Mouse (Mus musculus) adrenal gland, adult 18-20 months (tissue): ENCODE measurements around the gene Kif3c. TPM values are rescaled to one million over a fixed set of nuclear protein-coding genes. Genes with fewer than 3 reads are reported as not detected.

Experiments
- DNase-seq, 2 experiments: peaks; one replicate each; pipeline ENCODE4 v3.0.0; 2021 to 2022; ENCODE audit warnings: low spot score in 2 of 2
- total RNA-seq, 2 experiments: library from RNA; stranded (reverse); gene quantifications; 1 replicate in 1 of 2; 2 replicates in 1 of 2; pipeline ENCODE4 v1.2.3; 2021

The Kif3c gene
- total RNA-seq, 2 experiments from 2014 or later = 15.0 to 23.6 TPM

DNA sequence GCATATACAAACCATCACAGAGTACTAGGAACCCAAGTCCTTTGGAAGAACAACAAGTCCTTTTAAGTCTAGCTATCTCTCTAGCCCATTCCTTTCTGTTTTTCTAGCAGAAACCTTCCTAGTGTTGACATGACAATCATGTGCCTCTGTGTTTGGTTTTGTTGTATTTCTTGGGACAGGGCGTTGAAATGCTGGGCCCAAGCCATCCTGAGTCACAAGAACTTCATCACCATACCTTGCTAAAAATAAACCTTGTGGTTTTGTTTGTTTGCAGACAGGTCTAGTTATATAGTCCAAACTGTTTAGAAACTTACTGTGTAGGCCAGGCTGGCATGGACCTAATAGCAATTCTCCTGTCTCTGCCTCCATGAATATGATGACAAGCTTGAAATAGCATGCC, 57.9 kb downstream of the Kif3c start:
- DNase-seq = no peak

DNA sequence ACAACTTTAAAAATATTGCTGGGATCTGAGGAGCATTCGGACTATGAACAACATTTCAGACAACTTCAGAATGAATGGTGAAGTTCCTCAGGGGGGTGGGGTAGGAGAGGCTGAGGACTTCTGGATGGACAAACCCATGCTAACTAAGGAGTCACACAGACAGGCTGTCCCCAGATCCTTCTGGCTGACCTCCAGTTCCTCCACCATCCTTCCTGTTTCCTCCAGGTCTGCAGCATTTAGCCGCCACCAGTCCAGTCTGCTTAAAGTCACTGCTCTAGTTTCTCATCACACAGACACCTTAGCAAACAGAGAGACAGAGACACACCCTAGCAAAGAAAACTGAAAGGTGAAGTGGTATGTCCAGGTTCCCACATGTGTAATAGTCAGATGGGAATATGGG, 59.2 kb downstream of the Kif3c start:
- no peak for DNase-seq

DNA sequence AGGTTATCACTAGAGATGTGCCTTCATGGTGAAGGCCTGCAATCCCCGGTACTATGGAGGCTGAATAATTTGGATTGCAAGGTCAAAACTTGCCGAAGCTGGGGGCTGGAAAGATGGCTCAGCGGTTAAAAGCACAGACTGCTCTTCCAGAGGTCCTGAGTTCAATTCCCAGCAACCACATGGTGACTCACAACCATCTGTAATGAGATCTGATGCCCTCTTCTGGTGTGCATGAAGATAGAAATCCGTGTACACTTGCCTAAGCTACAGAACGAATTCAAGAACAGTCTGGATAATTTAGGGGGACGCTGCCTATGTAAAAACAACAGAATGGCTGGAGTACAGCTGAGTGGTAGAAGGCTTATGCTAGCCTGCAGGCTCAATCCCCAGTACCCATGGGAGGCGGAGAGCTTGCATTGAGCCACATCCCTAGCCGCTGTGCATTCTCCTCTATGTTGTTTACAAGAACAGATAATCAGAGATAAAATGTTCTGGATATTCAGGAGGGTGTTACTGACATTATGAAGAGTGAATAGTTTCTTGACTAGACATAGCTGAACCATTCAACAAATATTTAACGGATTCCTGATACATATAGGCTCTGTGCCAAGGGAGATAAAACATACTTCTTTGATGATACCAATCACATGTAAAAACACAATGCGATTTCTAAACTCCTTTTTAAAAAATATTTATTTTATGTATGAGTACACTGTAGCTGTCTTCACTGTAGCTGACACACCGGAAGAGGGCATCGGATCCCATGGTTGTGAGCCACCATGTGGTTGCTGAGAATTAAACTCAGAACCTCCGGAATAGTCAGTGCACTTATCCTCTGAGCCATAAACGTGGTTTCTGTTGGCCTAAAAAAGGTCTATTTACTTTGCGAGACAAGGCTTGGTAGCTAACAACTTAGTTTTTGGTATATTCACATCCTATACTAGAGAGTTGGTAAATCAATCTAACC, 60.7 kb downstream of the Kif3c start:
- no peak for DNase-seq

DNA sequence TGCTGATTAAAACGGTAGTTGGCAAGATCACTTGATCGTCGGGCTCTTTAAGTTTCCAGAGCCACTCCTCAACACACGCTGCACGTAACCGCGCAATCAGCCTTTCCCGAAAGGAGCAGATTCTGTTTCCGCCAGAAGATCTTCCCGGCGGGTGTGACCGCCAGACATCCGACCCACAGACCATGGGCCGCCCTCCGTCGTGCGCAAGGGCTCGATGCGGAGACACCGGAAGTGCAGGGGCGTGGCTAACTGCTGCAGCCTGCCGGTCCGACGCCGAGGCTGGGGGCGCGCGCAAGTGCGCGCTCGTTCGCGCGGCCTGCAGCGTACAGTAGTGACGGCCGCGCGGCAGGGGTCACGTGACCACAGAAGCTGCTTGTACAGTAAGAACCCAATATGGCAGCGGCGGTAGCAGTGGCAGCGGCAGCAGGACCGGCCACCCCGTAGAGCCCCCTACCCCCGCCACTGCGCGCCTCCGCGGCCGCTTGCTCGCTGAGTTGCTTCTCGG, 61.6 kb downstream of the Kif3c start, which contains the start of gene Asxl2:
Gene Asxl2 (plus strand): TSS at position 328 of the 505 bp plus-strand sequence.
- DNase-seq = peak; percentile 95 to 97

DNA sequence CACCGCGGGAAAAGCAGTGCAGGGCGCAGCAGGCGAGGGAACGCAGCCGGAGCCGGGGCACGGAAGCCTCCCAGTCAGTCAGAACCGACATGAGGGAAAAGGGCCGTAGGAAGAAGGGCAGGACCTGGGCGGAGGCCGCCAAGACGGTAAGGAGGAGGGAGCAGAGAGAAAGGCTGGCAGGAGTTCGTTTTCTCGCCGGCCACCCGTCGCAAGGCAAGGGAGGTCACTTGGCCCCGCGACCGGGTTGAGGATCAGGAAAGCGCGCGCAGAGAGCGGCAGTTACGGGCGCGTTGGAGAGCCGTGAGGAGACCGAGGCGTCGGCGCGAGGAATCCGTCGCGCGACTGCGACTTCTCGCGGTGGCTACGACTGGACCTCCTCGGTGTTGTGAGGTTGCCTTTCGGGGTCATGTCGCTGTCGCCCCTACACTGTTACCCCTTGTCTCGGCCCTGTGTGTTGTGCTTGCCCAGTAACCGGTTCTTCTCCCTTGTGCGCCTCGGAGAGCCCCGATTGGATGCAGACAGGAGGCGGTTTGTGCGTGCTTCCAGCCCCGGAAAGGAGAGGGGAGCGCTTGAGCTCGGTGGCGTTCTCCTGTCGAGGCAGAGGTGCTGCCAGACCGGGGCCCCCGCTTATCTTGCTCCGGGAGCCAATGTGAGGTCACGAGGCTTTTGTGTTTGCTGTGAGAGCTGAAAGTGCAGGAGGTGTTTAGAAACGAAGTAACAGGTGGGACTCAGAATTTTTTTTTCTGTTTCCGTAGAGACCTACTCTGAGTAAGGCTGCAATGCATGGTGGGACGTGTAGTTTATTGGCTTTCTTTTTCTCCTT, 62.3 kb downstream of the Kif3c start:
- peak; percentile 65 to 69 for DNase-seq

DNA sequence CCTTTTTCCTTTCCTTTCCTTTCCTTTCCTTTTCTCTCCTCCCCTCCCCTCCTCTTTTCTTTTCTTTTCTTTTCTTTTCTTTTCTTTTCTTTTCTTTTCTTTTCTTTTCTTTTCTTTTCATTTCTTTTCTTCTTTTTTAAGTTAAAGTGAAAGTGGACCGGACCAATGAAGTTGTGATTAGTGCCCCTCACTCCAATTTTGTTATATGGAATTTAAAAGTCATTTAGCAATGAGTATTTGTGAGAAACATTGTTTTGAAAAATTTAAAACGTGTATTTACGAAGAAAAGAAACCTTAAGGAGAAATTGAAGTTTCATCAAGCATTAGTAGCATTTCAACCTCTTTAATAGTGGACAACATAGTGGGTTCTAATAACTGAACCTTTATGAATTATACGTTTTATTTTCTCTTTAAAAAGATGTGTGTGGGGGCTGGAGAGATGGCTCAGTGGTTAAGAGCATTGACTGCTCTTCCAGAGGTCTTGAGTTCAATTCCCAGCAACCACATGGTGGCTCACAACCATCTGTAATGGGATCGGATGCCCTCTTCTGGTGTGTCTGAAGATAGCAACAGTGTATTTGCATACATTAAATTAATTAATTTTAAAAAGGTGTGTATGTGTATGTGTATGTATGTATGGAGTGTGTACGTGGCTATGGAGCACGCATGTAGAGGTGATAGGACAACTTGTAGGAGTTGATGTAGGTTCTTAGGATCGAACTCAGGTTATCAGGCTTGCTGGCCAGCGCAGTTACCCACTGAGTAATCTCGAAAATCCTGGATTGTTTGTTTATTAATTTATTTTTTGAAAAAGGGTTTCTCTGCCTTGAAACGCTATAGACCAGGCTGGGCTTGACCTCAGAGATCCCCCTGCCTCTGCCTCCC, 63.2 kb downstream of the Kif3c start:
- no peak for DNase-seq

DNA sequence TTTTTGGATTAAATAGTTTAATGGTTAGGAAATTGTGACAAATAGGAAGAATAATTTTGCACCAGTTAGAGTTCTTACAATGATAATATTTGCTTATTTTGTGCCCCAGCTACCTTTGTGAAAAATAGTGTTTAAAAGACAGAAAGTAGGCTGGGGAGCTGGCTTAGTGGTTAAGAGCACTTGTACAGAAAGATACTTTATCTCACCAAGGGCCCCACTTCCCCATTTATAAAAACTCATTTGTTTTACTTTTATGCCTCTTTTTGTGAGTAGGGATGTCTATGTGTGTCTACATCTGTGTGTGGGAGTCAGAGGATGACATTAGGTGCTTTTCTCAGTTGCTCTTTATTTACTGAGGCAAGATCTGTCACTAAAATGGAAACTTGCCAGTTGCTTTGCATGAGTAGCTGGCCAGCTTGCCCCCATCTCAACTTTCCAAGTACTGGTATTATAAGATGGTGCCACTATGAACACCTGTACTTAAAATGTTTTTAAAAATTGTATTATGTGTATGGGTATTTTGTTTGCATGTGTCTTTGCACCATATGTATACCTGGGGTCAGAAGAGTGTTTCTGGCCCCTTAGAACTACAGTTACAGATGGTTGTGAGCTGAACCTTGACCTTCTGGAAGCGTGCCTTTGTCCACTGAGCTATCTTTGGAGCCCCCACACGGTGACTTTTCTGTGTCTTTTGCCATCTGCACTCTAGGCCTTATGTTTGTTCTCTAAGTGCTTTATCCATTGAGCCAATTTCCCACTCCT, 64.9 kb downstream of the Kif3c start:
- DNase-seq = no peak

DNA sequence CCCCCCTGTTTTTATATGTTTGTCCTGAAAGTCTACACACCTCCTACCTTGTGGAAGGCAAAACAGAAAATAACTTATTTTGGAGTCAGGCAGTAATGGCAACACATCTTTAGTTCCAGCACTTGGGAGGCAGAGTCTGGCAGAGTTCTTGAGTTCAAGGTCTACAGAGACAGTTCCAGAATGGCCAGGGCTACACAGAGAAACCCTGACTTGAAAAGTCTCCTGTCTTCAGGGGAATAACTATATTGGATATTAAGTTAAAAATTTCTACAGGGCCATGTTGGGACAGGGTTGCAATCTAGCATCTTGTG, 65.5 kb downstream of the Kif3c start:
- no peak for DNase-seq

DNA sequence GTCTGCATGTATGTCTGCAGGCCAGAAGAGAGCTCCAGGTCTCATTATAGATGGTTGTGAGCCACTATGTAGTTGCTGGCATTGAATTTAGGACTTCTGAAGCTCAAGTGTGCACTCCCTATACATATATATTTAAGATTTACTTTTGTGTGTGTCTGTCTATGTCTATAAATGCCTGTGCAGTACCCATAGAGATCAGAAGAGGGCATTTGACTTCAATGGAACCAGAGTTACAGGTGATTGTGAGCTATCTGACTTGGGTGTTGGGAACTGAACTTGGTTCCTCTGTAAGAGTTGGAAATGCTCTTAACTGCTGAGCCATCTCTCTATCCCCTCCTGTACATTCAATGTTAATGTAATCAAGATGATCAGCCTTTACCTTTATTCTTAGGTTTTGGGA, 66.1 kb downstream of the Kif3c start:
- no peak for DNase-seq

DNA sequence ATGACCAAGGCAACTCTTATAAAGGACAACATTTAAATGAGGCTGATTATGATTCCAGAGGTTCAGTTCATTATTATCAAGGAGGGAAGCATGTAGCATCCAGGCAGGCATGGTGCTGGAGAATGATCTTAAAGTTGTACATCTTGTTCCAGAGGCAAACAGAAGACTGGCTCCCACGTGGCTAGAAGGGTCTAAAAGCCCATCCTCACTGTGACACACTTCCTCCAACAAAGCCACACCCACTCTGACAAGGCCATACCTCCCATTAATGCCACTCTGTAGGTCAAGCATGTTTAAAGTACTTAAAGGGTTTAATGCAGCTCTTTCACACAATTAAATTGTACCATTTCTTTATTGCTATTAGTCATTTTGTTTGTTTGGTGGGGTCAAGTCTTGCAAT, 68.8 kb downstream of the Kif3c start:
- no peak for DNase-seq

DNA sequence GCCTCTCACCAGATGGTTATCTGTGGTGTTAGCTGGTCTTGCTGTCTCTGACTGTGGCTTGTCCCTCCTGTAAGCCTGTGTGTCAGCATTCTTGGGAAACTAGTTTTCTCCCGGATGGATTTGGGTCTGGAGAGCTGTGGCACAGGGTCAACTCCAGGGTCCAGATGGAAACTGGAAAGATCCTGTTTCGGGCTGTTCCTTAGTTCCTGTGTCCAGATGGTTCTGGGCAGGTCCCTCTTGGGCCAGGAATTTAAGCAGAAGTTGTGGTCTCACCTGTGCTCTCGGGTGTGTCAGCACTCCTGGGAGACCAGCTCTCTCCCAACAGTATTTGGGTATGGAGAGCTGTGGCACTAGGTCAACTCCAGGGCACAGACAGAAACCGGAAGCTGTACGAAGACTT, 71.5 kb downstream of the Kif3c start:
- DNase-seq = no peak

DNA sequence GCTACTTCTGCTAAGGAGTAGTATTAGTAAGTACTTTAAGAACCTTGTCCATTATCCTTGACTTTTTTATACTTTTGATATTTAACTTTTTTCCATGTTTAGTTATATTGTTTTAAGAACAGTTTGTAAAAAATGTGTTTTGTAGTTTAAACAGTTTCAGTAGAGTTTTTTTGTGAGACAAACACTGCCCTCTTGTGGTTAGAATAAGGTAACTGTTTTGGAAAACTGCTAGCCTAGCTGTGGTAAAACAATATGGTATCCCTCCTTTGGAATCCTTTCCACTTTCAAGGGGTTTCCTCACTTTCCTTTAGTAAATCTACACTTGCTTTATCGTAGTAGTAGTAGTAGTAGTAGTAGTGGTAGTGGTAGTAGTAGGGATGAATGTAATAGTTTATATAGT, 72.9 kb downstream of the Kif3c start:
- no peak for DNase-seq

DNA sequence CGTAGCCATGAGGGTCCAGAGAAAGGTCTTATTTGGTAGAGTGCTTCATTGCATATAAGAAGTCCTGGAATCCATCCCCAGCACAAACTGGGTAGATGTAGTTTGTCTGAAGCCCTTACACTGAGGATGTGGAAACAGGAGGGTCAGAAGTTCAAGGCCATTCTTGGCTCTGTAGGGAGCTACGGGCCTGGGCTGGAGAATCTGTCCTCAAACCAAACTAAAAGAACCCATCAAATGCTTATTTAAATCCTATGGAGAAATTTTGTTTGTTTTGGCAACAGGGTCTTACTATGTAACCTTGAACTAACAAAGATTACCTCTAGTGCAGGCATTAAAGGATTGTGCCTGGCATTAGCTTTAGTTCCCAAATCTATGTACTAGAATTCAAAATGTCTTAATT, 76.0 kb downstream of the Kif3c start:
- DNase-seq = no peak

DNA sequence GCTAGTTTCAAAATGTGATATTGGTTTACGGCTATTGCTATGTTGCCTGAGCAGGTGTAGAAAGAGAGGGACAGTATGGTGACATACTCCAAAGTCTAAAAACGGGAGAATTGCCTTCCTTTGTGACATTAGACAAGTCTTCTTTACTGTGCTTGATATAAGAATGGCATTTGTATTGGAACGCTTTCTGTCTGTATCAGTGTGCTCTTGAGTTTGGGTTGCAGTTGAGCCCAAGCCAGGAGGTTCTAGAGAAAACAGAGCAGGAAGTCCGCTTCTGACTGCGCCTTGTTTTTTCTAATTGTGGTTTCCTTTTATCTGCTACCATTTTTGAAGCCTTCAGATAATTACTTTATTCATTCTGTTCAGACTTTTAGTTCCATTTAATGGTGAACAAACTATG, 76.4 kb downstream of the Kif3c start:
- no peak for DNase-seq

DNA sequence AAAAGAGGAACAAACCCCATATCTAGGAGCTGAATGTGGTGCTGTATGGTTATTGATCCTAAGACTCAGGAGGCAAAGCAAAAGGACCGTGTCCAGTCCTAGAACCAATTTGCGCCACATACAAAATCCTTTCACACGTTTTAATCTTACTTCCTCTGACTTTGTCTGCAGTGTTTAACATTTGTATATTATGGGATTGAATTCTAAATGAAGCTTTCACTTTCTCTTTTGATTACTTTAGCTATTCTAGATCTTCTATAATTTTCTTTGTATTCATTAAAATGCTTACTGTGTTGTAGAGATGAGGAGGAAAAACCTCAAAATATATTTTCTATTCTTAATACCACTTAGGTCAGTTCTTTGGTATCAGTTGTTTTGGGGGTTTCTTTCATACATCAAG, 88.6 kb downstream of the Kif3c start:
- DNase-seq = no peak

Other genes with a start within 250 kb of the Kif3c start
- gene Rab10, start 55.2 kb upstream of the Kif3c start, total RNA-seq = 100 to 1,000 TPM; 142 to 220 TPM
- 10 to 100 TPM; 24.9 to 33.6 TPM for gene Asxl2, start 61.7 kb downstream of the Kif3c start, total RNA-seq
- 10 to 100 TPM; 26.3 to 27.3 TPM for gene Dtnb, start 207.2 kb downstream of the Kif3c start, total RNA-seq